Mouse (Mus musculus): Measurements from ENCODE around the gene Csad. TPM values are rescaled to one million over a fixed set of nuclear protein-coding genes. Genes with fewer than 3 reads are reported as not detected.
A peak's percentile ranks its signal among the peaks of the same experiment; 100 is the strongest.

Csad gene
- polyA plus RNA-seq (2015; fragmentation: Nextera tagmentation; extraction: Ambion mirVana) = 22.8 and 26.8 TPM in 2 replicates

DNA sequence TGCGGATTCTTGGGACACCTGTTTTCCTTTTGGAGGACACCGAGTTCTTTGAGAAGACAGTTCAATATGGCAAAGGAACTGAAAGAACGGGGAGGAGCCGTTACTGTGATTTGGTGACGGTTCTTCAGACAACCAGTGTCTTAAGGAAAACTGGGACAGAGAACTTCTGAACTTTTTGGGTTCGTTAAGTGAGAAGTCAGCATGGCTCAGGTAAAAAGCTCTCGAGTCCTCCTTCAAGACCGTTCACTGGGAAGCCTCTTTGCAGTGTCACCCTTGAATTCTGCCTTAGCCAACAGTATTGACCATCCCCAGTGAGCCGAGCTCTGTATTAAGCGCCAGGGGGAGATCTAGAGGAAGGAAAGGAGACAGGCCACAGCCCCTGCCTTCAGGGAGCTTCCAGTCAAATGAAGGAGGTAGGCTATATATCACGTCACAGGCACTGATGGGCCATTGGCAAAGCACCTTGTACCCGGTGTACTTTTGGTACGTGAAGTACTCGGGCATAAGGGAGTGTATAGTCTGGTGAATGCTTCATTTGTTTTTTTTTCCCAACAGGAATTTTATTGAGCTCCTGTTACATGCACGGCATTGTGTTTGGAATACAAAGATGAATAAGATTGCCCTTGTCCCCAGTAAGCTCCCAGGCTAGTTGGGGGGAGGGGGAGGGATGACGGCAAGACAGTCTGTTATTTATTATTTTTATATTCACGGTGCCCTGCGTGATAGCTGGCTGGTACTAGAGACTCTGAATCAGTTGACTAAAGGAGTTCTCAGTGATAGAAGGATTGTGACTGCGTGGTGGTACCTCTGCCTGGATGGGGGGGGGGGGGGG, at the start of gene Csad:
TSS of gene Csad (minus strand) at position 51 of the 832 bp plus-strand sequence.
- Histone ChIP-seq H3K4me2 (replicated peaks; ENCODE audit: low read depth) (peak within 1 kb of the TSS; percentile 81), H3K4me3 (ENCODE audit: low read depth, low read length) (peak within 1 kb of the TSS; percentile 86), H3K27me3 (replicated peaks; ENCODE audit: control insufficient read depth, insufficient read depth, low read length) (no peaks in the 10 kb centered on the region), H3K36me3 (ENCODE audit: control insufficient read depth, insufficient read depth) (peaks cover 35% of the 10 kb centered on the region), H3K9ac (ENCODE audit: low read depth, low read length) (peak within 1 kb of the TSS; percentile 99), H3K9me3 (ENCODE audit: control insufficient read depth) (no peaks in the 10 kb centered on the region), H3K4me1 (replicated peaks; ENCODE audit: control insufficient read depth, insufficient read depth, low read length) (peaks cover 10% of the 10 kb centered on the region), H3K27ac (ENCODE audit: low read depth, low read length) (peak within 1 kb of the TSS; percentile 100)
- WGBS = 43% methylated on average over 19 of the region's 19 CpGs
- TF ChIP-seq CTCF (IDR thresholded peaks at IDR 0.05; ENCODE audit: low read depth) = 0 out of 2 replicates have a peak, but pooled peaks have one; percentile 22
- no peak for ATAC-seq

DNA sequence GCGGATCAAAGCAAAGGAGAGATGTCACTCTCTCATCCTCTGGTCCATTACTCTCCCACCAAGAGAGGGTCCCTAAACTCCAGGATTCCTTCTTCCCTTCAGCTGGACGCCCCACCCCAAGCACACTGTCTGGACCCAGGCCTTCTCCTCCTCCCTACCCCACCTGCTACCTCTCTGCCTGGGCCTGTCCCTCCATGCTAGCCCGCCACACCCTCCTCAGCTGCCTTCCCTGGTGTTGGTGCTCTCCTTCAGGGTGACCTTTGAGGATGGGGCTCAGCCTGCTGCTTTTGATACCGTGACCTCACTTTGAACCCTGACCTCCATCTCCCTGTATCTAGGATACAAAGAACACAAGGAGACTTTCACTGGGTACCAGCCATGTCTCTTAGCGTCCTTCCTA, 46.0 kb upstream of the Csad start:
- H3K27ac ChIP-seq (ENCODE audit: low read depth, low read length) = no peak overlapping the region
- H3K36me3 ChIP-seq (ENCODE audit: control insufficient read depth, insufficient read depth) = no peaks in the 10 kb centered on the region
- no peak for ATAC-seq
- no peak overlapping the region for H3K4me3 ChIP-seq (ENCODE audit: low read depth, low read length)
- H3K9me3 ChIP-seq (ENCODE audit: control insufficient read depth) = no peaks in the 10 kb centered on the region
- 0 out of 2 replicates have a peak, but pooled peaks cover 5% of the 10 kb centered on the region for H3K4me1 ChIP-seq (replicated peaks; ENCODE audit: control insufficient read depth, insufficient read depth, low read length)
- no peak for TF ChIP-seq CTCF (IDR thresholded peaks at IDR 0.05; ENCODE audit: low read depth)
- 65% methylated on average over 5 of the region's 5 CpGs for WGBS
- no peak overlapping the region for H3K9ac ChIP-seq (ENCODE audit: low read depth, low read length)
- H3K4me2 ChIP-seq (replicated peaks; ENCODE audit: low read depth) = no peak overlapping the region
- no peaks in the 10 kb centered on the region for H3K27me3 ChIP-seq (replicated peaks; ENCODE audit: control insufficient read depth, insufficient read depth, low read length)

DNA sequence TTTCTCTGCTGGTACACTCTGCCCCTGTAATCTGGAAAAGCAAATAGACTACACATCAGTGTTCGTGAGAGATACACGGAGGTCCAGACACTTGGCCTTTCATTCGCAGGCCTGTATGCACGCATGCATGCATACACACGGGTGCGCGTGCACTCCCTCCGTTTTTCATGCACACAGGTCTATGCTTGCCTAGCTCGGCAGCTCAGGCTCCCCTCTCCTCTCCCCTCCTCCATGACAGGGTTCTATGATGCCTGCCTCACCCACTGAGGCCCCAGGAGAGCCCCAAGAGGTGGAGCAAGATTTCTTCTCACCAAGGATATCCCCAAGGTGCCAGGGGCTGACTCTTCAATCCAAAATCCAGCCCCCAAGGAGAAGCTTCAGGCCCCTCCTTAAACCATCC, 45.4 kb upstream of the Csad start:
- ATAC-seq = no peak
- Histone ChIP-seq H3K27ac (ENCODE audit: low read depth, low read length) (no peak overlapping the region), H3K4me3 (ENCODE audit: low read depth, low read length) (no peak overlapping the region), H3K9ac (ENCODE audit: low read depth, low read length) (no peak overlapping the region), H3K4me2 (replicated peaks; ENCODE audit: low read depth) (no peak overlapping the region; the same call in 1 of the 2 replicates), H3K4me1 (replicated peaks; ENCODE audit: control insufficient read depth, insufficient read depth, low read length) (peaks cover 11% of the 10 kb centered on the region), H3K27me3 (replicated peaks; ENCODE audit: control insufficient read depth, insufficient read depth, low read length) (no peaks in the 10 kb centered on the region), H3K9me3 (ENCODE audit: control insufficient read depth) (no peaks in the 10 kb centered on the region), H3K36me3 (ENCODE audit: control insufficient read depth, insufficient read depth) (no peaks in the 10 kb centered on the region)
- TF ChIP-seq CTCF (IDR thresholded peaks at IDR 0.05; ENCODE audit: low read depth) = no peak
- WGBS = 43% methylated on average over 9 of the region's 9 CpGs

DNA sequence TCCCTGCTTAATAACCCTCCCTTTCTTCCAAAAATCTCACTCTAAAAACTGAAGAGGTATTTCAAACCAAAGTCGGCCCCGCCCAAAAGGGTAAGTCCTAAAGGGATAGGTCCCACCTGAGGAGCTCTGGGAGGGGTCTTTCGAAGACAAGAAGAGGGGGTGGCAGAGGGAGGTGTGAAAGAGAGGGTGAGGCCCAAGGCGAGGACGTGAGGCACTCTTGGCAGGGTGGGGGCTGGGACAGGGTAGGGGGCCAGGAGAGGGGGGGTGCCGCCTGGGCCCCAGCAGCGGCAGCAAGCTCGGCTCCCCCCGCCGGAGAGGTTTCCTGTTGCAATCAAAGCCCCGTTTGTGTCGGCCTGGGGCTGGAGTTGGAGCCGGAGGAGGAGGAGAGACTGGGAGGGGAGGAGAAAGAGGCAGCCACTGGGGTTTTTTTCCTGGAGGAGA, 44.7 kb upstream of the Csad start:
- no peak overlapping the region for H3K4me3 ChIP-seq (ENCODE audit: low read depth, low read length)
- H3K27ac ChIP-seq (ENCODE audit: low read depth, low read length) = no peak overlapping the region
- no peaks in the 10 kb centered on the region for H3K27me3 ChIP-seq (replicated peaks; ENCODE audit: control insufficient read depth, insufficient read depth, low read length)
- no peaks in the 10 kb centered on the region for H3K36me3 ChIP-seq (ENCODE audit: control insufficient read depth, insufficient read depth)
- peaks cover 13% of the 10 kb centered on the region for H3K4me1 ChIP-seq (replicated peaks; ENCODE audit: control insufficient read depth, insufficient read depth, low read length)
- ATAC-seq = no peak
- no peaks in the 10 kb centered on the region for H3K9me3 ChIP-seq (ENCODE audit: control insufficient read depth)
- H3K4me2 ChIP-seq (replicated peaks; ENCODE audit: low read depth) = peak overlapping the region; percentile 48
- WGBS = 12% methylated on average over 13 of the region's 13 CpGs
- no peak overlapping the region for H3K9ac ChIP-seq (ENCODE audit: low read depth, low read length)
- no peak for TF ChIP-seq CTCF (IDR thresholded peaks at IDR 0.05; ENCODE audit: low read depth)

DNA sequence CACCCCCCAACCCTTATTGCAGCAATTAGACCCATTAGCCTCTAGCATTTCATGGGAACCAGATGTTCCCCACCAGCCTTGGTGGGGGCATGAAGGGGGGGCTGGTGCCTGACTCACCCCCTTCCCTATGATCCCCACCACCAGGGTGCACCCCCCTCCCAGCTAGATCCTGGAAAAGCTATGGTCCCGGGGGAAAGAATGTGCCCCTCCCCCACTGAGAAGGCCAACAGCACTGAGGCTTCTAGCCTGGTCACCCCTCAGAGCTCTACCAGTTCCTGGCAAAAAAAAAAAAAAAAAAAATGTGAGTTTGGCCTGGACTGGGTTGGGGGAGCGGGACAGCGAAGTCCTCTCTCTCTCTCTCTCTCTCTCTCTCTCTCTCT, 44.3 kb upstream of the Csad start:
- no peak overlapping the region; the same call in 1 of the 2 replicates for H3K27ac ChIP-seq (ENCODE audit: low read depth, low read length)
- no peaks in the 10 kb centered on the region for H3K36me3 ChIP-seq (ENCODE audit: control insufficient read depth, insufficient read depth)
- WGBS = 48% methylated on average over 3 of the region's 3 CpGs
- TF ChIP-seq CTCF (IDR thresholded peaks at IDR 0.05; ENCODE audit: low read depth) = no peak
- no peak overlapping the region for H3K4me3 ChIP-seq (ENCODE audit: low read depth, low read length)
- no peaks in the 10 kb centered on the region for H3K27me3 ChIP-seq (replicated peaks; ENCODE audit: control insufficient read depth, insufficient read depth, low read length)
- ATAC-seq = no peak
- H3K9me3 ChIP-seq (ENCODE audit: control insufficient read depth) = no peaks in the 10 kb centered on the region
- peaks cover 13% of the 10 kb centered on the region for H3K4me1 ChIP-seq (replicated peaks; ENCODE audit: control insufficient read depth, insufficient read depth, low read length)
- peak overlapping the region; percentile 48; the same call in 1 of the 2 replicates for H3K4me2 ChIP-seq (replicated peaks; ENCODE audit: low read depth)
- H3K9ac ChIP-seq (ENCODE audit: low read depth, low read length) = no peak overlapping the region

DNA sequence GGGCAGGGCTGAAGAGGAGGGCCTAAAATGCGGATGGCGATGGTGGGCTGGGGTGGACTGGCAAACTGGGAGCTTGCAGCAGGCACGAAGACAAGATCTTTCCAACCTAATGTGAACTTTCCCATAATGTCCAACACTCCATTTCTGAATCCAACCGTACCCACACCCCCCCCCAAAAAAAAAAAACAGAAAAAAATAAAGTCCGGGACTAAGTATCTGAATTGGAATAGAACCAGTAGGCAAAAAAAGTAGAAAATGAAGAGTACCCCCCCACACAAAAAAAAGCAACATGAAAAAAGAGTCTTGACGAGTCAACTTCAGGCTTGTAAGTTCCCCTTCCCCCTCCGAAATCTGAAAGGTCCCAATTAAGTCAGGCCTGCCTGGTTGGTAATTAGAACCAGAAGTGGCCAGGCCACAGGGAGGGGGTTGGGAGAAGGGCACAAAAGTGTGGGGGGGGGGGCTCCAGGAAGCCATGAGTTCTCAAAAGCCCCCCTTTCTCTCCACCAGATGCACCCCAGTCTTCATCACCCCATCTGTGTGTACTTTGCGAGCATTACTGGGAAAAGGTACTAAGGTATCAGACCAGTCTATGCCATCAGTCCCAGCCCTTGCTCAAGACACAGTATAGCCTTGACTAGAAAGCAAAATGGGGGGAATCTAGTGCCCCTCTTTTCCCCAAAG, 43.7 kb upstream of the Csad start:
- WGBS = 28% methylated on average over 8 of the region's 8 CpGs
- no peaks in the 10 kb centered on the region for H3K9me3 ChIP-seq (ENCODE audit: control insufficient read depth)

More for the DNA sequence above, 43.7 kb upstream of the Csad start:
- Histone ChIP-seq H3K27me3 (replicated peaks; ENCODE audit: control insufficient read depth, insufficient read depth, low read length) (no peaks in the 10 kb centered on the region), H3K9ac (ENCODE audit: low read depth, low read length) (peak overlapping the region; percentile 47; the same call in 1 of the 2 replicates), H3K4me1 (replicated peaks; ENCODE audit: control insufficient read depth, insufficient read depth, low read length) (peaks cover 13% of the 10 kb centered on the region), H3K4me3 (ENCODE audit: low read depth, low read length) (peak overlapping the region; percentile 75), H3K27ac (ENCODE audit: low read depth, low read length) (peak overlapping the region; percentile 91; the same call in 1 of the 2 replicates), H3K36me3 (ENCODE audit: control insufficient read depth, insufficient read depth) (no peaks in the 10 kb centered on the region), H3K4me2 (replicated peaks; ENCODE audit: low read depth) (peak overlapping the region; percentile 97)
- no peak for TF ChIP-seq CTCF (IDR thresholded peaks at IDR 0.05; ENCODE audit: low read depth)
- no peak for ATAC-seq

Measured in intestine, postnatal 0 days (tissue).